Mouse (Mus musculus) Muller cell, postnatal 12 days (primary cell): ENCODE measurements around the gene Srrt.

Experiments used
- DNase-seq: peaks from one replicate; pipeline ENCODE4 v3.0.0-alpha.2; 2015; ENCODE audit errors: inconsistent ontology term

The Srrt gene

DNA sequence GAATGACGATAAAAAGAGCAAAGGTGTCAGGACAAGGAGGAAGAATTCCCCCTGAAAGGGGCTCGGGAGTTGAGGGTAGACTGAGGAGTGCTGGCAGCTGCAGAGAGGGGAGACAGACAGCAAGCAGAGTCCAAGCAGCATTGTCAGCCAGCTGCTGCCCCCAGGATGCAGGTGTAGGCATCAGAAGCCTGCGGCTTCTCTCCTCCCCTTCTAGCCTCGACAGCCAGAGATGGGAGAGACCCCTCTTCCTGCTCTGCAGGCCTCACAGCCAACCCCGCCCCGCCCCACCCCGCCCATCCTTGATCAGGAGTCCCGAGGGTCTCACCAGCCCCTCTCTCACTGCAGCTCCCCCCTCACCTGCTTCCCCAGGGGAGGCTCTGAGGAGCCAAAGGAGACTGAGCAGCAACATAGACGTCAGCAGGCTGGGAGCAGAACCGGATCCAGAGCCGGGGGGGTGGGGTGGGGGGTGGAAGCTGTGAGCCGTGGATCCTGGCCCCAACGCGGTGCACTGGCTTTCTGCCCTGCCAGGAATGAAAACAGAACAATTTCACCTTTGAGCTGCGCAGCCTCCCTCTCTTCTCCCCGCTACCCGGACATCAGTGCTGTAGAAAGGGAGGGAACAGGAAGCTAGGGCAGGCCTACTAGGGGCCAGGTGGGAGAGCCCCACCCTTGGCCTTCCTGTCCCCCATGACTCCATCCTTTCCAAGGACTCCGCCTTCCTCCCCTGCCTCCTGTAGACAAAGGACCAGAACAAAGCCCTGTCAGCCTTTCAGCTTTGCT, 39.2 kb downstream of the Srrt start:
- DNase-seq: no peak

DNA sequence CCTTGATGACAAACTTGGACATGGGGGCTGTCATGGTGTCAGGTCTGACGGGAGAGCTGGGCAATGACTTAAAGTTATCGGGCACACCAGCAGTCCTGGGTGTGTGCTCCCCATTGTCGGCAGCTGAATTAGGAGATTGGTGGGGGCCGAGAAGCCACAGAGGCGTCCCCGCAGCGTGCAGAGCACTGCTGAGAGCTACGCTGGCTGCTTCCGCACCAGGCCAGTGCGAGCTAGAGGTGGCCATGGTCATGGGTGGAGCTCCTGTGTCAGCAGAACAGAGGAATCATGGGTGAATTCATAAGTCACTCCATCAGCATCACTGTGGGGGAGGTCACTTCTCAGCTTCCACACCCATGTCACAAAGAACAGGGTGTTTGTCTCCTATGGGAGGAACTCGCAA, 42.7 kb downstream of the Srrt start:
- no peak for DNase-seq

- no peak for DNase-seq
These were observed 43.4 kb downstream of the Srrt start for GRCm38 (mm10) chr5:137263897-137264720.
